Mouse (Mus musculus) macrophage (primary cell): ENCODE data around the gene Slc16a9. TPM values are rescaled to one million over a fixed set of nuclear protein-coding genes. Genes with fewer than 3 reads are reported as not detected.

Experiments
- H3K27ac ChIP-seq: fragments of 350-480 bp; formaldehyde crosslinking; 2 replicates; pipeline ENCODE4 v1.9.0; 2021
- H3K36me3 ChIP-seq: fragments of 350-480 bp; formaldehyde crosslinking; 2 replicates; pipeline ENCODE4 v1.9.0; 2021; ENCODE audit errors: inconsistent target
- H3K4me3 ChIP-seq: fragments of 350-480 bp; formaldehyde crosslinking; 2 replicates; pipeline ENCODE4 v1.9.0; 2021; ENCODE audit errors: inconsistent target
- H3K79me2 ChIP-seq: fragments of 350-480 bp; formaldehyde crosslinking; 2 replicates; pipeline ENCODE4 v1.9.0; 2021; ENCODE audit errors: inconsistent target
- WGBS: methylation state at CpG from one replicate; pipeline ENCODE4 v1.1.7; 2026; ENCODE audit warnings: inconsistent platforms; ENCODE audit not compliant: missing documents; 5-methylcytosine and 5-hydroxymethylcytosine counted together
- polyA plus RNA-seq: library from polyadenylated mRNA; stranded (reverse); fragments of 250-400 nt; gene quantifications from 3 replicates; pipeline ENCODE4 v1.2.4, GENCODE M21; 2018; ENCODE audit warnings: inconsistent platforms

Slc16a9 gene
- polyA plus RNA-seq, 1 experiment from 2014 or later, result 7.9 TPM

- 83% methylated on average over 6 of the region's 6 CpGs for WGBS
- H3K4me3 ChIP-seq, result no peak overlapping the region
- no peaks in the 10 kb centered on the region for H3K36me3 ChIP-seq
Measured at GRCm38 (mm10) chr10:70303203-70303602, 58.3 kb downstream of the Slc16a9 start.

GRCm38 (mm10) chr10:70305683-70306082 lies 60.8 kb downstream of the Slc16a9 start:
- 78% methylated on average over 5 of the region's 5 CpGs for WGBS
- Histone ChIP-seq H3K79me2 (no peaks in the 10 kb centered on the region), H3K4me3 (no peak overlapping the region), H3K36me3 (no peaks in the 10 kb centered on the region), H3K27ac (no peak overlapping the region)

More at GRCm38 (mm10) chr10:70303203-70303602, 58.3 kb downstream of the Slc16a9 start:
- H3K27ac ChIP-seq, result no peak overlapping the region
- no peaks in the 10 kb centered on the region for H3K79me2 ChIP-seq

- 86% methylated on average over 8 of the region's 8 CpGs for WGBS
- no peaks in the 10 kb centered on the region for H3K79me2 ChIP-seq
- no peak overlapping the region for H3K4me3 ChIP-seq
- no peaks in the 10 kb centered on the region for H3K36me3 ChIP-seq
- H3K27ac ChIP-seq, result no peak overlapping the region
Measured at GRCm38 (mm10) chr10:70309416-70309815, 64.5 kb downstream of the Slc16a9 start.

GRCm38 (mm10) chr10:70310646-70311045 lies 65.7 kb downstream of the Slc16a9 start:
- Histone ChIP-seq H3K36me3 (no peaks in the 10 kb centered on the region), H3K4me3 (no peak overlapping the region), H3K27ac (no peak overlapping the region), H3K79me2 (no peaks in the 10 kb centered on the region)
- 89% methylated on average over 5 of the region's 5 CpGs for WGBS

- WGBS, result 89% methylated on average over 6 of the region's 6 CpGs
Measured at GRCm38 (mm10) chr10:70315895-70316294, 71.0 kb downstream of the Slc16a9 start.

GRCm38 (mm10) chr10:70316856-70317255 lies 72.0 kb downstream of the Slc16a9 start:
- 92% methylated on average over 7 of the region's 7 CpGs for WGBS
- Histone ChIP-seq H3K27ac (no peak overlapping the region), H3K4me3 (no peak overlapping the region), H3K79me2 (no peaks in the 10 kb centered on the region), H3K36me3 (no peaks in the 10 kb centered on the region)

More at GRCm38 (mm10) chr10:70315895-70316294, 71.0 kb downstream of the Slc16a9 start:
- Histone ChIP-seq H3K27ac (no peak overlapping the region), H3K36me3 (no peaks in the 10 kb centered on the region), H3K4me3 (no peak overlapping the region), H3K79me2 (no peaks in the 10 kb centered on the region)

- 66% methylated on average over 13 of the region's 13 CpGs for WGBS
- Histone ChIP-seq H3K36me3 (no peaks in the 10 kb centered on the region), H3K4me3 (no peak overlapping the region), H3K27ac (no peak overlapping the region), H3K79me2 (no peaks in the 10 kb centered on the region)
Measured at GRCm38 (mm10) chr10:70317394-70317965, 72.6 kb downstream of the Slc16a9 start.

GRCm38 (mm10) chr10:70318630-70319029 lies 73.7 kb downstream of the Slc16a9 start:
- 10% methylated on average over 3 of the region's 3 CpGs for WGBS
- H3K4me3 ChIP-seq, result no peak overlapping the region
- no peak overlapping the region for H3K27ac ChIP-seq
- no peaks in the 10 kb centered on the region for H3K36me3 ChIP-seq
- no peaks in the 10 kb centered on the region for H3K79me2 ChIP-seq

GRCm38 (mm10) chr10:70325518-70325917 lies 80.6 kb downstream of the Slc16a9 start:
- Histone ChIP-seq H3K36me3 (no peaks in the 10 kb centered on the region), H3K4me3 (no peak overlapping the region), H3K79me2 (no peaks in the 10 kb centered on the region), H3K27ac (no peak overlapping the region)
- 72% methylated on average over 2 of the region's 2 CpGs for WGBS

- H3K27ac ChIP-seq, result no peak overlapping the region
- WGBS, result 89% methylated on average over 6 of the region's 6 CpGs
- H3K4me3 ChIP-seq, result no peak overlapping the region
- H3K79me2 ChIP-seq, result no peaks in the 10 kb centered on the region
- no peaks in the 10 kb centered on the region for H3K36me3 ChIP-seq
Measured at GRCm38 (mm10) chr10:70327331-70327730, 82.4 kb downstream of the Slc16a9 start.

GRCm38 (mm10) chr10:70328139-70328538 lies 83.2 kb downstream of the Slc16a9 start:
- H3K36me3 ChIP-seq, result no peaks in the 10 kb centered on the region
- H3K79me2 ChIP-seq, result no peaks in the 10 kb centered on the region
- WGBS, result 94% methylated on average over 5 of the region's 9 CpGs
- H3K4me3 ChIP-seq, result no peak overlapping the region
- no peak overlapping the region for H3K27ac ChIP-seq

Other genes starting within 250 kb of the Slc16a9 start
- 18.6 to 19.0 TPM (median 18.7 TPM) in 3 replicates for gene Ccdc6, start 148.0 kb upstream of the Slc16a9 start, polyA plus RNA-seq
- not detected in 3 replicates for gene Mrln, start 40.4 kb upstream of the Slc16a9 start, polyA plus RNA-seq
- gene Fam13c, start 195.4 kb downstream of the Slc16a9 start, polyA plus RNA-seq, result not detected in 3 replicates